Mouse (Mus musculus): ENCODE measurements at regions not wholly inside any gene's neighbourhood (a gene's known extent, or its start where the extent isn't known, plus 50 kb on each side); places are given as distances from the start of the nearest gene placed in this dataset.
A peak's percentile ranks its signal among the peaks of the same experiment; 100 is the strongest.

DNA sequence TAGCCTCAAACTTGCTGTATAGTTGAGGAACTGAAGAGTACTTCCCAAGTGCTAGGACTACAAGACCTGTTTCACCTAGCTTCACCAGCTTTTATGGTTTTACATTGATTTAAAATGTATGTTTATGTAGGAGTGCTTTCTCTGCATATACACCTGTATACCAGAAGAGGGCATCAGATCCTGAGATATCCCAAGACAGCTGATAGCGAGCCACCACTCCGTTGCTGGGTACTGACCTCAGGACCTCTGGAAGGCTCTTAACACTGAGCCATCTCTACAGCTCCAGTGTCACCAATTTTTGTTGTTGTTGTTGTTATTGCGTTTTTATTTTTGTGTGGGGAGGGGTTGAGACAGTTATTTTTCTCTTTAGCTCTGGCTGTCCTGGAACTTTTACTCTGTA, 55.9 kb upstream of the Ddx3x start:
- no peak for DNase-seq

DNA sequence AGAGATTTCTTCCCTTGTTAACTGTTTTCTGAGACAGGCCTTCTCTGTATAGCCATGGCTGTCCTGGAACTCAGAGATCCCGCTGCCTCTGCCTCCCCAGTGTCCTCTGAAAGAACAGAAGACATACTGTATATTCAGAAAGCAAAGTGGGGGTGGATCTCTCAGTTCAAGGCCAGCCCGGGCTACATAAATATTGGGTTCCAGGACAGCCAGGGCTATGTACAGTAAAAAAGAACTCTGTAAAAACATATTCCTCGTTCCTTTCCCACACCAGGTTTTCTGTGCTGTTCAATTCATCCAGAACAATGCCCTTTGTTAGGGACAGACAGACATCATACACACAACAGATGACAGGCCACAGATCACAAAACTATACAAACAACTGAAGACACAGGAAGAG, 54.3 kb upstream of the Ddx3x start:
- DNase-seq: no peak

DNA sequence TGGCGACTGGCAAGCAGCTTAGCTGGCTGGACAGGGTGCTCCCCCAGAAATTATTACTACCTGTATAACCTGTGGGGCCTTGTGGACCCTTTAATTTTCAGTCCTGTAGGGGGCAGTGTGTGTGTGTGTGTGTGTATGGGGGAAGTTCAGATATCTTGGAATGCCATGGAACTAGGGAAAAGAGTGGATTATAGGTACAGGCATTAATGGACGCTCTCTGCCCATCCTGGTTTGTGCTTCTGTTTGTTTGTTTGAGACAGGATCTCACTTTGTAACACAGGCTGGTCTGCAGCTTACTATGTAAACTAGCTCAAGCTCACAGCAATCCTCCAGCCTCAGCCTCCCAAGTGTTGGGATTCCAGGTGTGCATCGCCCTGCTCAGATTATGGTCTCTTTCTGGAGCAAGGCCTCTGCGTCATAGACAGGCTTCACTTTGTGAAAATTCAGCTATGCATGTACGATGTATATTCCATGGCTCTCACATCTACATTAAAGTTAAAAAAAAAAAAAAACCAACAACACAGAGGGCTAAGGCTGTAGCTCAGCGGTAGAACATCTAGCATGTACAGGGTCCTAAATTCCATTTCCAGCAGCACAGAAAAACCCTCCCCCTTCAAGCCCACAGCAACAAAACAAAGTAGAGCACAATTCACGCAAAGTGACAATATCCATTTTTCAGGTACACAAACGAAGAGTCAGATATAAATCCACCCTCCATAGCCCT, 50.7 kb upstream of the Ddx3x start:
- peak; percentile 21 for DNase-seq

DNA sequence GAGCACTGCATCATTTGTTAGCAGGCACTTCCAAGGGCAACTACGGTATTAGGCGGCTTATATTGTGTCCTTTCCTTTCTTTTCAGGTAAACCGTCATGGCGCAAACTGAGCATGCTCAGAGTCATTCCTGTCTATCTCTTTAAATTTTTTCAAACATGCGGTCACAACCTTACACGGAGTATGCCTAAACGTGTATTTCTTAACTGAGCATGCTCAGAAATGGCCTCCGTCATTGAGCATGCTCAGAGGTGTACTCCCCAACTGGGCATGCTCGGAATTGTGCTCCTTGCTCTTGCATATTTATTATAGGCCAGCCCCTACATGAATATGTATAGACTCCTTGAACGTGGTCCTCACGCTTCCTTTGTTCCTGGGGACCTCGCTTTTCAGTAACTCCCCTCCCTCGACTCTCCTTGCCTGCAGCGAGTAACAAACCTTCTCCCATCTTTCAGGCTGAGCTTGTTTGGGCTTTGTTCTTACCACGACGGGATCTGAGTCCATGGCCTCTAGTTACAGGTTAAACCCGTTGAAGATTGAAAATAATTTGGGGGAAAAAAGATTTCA, 50.1 kb upstream of the Ddx3x start:
- peak; percentile 77 for DNase-seq
